Mouse (Mus musculus) cerebellum, postnatal 14 days (tissue): ENCODE measurements around the gene Hs3st6.
"Not testable (repeated sequence)": the region's sequence is repeated elsewhere in the genome, so short reads cannot be mapped to it uniquely, and the experiment has no call there.

Source experiments
- DNase-seq, 2 experiments: peaks; one replicate each; pipeline ENCODE4 v3.0.0; 2021; ENCODE audit warnings: mixed read lengths in 2 of 2

Hs3st6 gene

GRCm38 (mm10) chr17:24752415-24753394, at the start of gene Hs3st6:
Hs3st6 (plus strand) TSS chr17:24752988.
- DNase-seq, result no peak

GRCm38 (mm10) chr17:24705821-24706220, 47.0 kb upstream of the Hs3st6 start:
- DNase-seq, result no peak

GRCm38 (mm10) chr17:24706982-24707800, 45.6 kb upstream of the Hs3st6 start, which contains the start of gene Tbl3:
Tbl3 (minus strand) TSS chr17:24707660.
- peak; percentile 97 for DNase-seq

GRCm38 (mm10) chr17:24707801-24708425, 44.9 kb upstream of the Hs3st6 start:
- DNase-seq, result no peak

GRCm38 (mm10) chr17:24708646-24709045, 44.1 kb upstream of the Hs3st6 start:
- DNase-seq, result no peak

GRCm38 (mm10) chr17:24715556-24715955, 37.2 kb upstream of the Hs3st6 start:
- DNase-seq, result no peak

- no peak for DNase-seq
Measured at GRCm38 (mm10) chr17:24716166-24716682, 36.6 kb upstream of the Hs3st6 start.

GRCm38 (mm10) chr17:24717943-24718342, 34.8 kb upstream of the Hs3st6 start, which contains the start of the genes Rnf151 and Rps2:
Rnf151 (minus strand) TSS chr17:24718063.
Rps2 (plus strand) TSS chr17:24718116.
- no peak for DNase-seq

- not testable (repeated sequence) for DNase-seq
Measured at GRCm38 (mm10) chr17:24718938-24719337, 33.9 kb upstream of the Hs3st6 start.

- DNase-seq, result peak; percentile 99
Measured at GRCm38 (mm10) chr17:24719494-24720222, 33.1 kb upstream of the Hs3st6 start.

- DNase-seq, result not testable (repeated sequence)
Measured at GRCm38 (mm10) chr17:24720616-24721015, 32.2 kb upstream of the Hs3st6 start.

- not testable (repeated sequence) for DNase-seq
Measured at GRCm38 (mm10) chr17:24721383-24721955, 31.3 kb upstream of the Hs3st6 start.

GRCm38 (mm10) chr17:24722220-24722924, 30.4 kb upstream of the Hs3st6 start:
- DNase-seq, result no peak

GRCm38 (mm10) chr17:24723122-24723880, 29.5 kb upstream of the Hs3st6 start:
- no peak for DNase-seq

- DNase-seq, result no peak
Measured at GRCm38 (mm10) chr17:24723881-24724180, 29.0 kb upstream of the Hs3st6 start.

- DNase-seq, result peak; percentile 99 to 100
Measured at GRCm38 (mm10) chr17:24724184-24724583, 28.6 kb upstream of the Hs3st6 start, which contains the start of gene Ndufb10. Ndufb10 (minus strand) TSS chr17:24724478.

GRCm38 (mm10) chr17:24725637-24726390, 27.0 kb upstream of the Hs3st6 start:
- DNase-seq, result no peak

- DNase-seq, result no peak
Measured at GRCm38 (mm10) chr17:24727618-24728017, 25.2 kb upstream of the Hs3st6 start, which contains the start of gene Rpl3l. Rpl3l (plus strand) TSS chr17:24727820.

GRCm38 (mm10) chr17:24728184-24728583, 24.6 kb upstream of the Hs3st6 start:
- no peak for DNase-seq
